Mouse (Mus musculus): ENCODE results near the gene Cog4. TPM values are rescaled to one million over a fixed set of nuclear protein-coding genes. Genes with fewer than 3 reads are reported as not detected.
"Not testable (repeated sequence)": the region's sequence is repeated elsewhere in the genome, so short reads cannot be mapped to it uniquely, and the experiment has no call there.

Gene Cog4
- total RNA-seq, 1 experiment from 2014 or later = 74.1 TPM

DNA sequence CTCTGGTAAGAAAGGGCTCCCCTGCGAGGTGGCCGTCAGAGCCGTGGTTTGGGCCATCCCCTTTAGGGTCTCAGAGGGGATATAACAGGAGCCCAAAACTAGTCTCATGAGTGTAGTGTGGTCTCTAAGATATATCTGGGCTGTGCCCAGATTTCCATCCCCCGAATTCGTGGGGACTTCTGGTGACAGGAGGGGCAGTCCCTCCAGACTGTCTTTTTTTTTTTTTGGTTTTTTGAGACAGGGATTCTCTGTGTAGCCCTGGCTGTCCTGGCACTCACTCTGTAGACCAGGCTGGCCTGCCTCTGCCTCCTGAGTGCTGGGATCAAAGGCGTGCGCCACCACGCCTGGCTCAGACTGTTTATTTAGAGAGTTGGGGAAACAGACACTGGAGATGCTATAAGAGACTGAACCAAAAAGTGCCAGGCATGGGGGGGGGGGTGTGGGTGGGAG, 79.3 kb downstream of the Cog4 start:
- no peak for DNase-seq

DNA sequence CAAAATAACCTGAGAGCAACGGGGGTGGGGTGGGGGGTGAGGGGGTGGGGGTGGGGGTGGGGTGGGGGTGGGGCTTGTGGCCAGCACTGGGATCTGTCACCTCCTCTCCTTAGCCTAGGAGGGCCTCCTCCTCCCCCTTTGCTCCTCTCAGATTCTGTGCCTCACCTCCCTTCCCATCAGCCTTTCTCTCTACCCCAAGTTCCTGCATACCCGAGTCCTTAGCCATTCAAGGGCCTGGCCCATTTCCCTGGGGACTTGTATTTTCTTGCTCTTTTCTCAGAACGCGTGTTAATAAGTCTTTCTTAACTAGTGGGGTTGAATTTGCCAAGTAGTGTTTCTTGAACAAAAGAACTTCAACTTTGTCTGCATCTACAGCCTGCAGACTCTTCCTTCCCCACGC, 80.3 kb downstream of the Cog4 start:
- no peak for DNase-seq

- DNase-seq = no peak
Observed at GRCm38 (mm10) chr8:110928435-110928834, 82.0 kb downstream of the Cog4 start.

DNA sequence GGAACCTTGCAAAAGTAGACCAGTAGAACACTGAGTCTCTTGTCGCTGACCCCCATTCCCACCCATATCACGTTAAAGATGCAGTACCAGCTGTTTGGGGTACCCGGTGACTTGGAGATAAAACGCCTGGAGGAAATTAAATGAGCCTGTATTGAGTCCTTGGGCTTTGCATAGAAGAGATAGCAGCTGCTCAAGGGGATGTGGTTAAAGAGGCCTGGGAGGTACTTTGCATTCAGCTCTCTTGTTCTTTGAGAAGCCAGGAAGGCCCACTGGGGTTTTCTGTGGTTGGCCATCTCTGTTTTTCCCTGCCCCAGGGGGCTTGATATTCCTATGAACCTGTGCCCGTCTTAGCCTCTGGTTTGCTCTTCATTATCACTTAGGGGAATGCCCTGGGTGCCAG, 82.7 kb downstream of the Cog4 start:
- no peak for DNase-seq

GRCm38 (mm10) chr8:110929672-110930071, 83.3 kb downstream of the Cog4 start:
- not testable (repeated sequence) for DNase-seq

DNA sequence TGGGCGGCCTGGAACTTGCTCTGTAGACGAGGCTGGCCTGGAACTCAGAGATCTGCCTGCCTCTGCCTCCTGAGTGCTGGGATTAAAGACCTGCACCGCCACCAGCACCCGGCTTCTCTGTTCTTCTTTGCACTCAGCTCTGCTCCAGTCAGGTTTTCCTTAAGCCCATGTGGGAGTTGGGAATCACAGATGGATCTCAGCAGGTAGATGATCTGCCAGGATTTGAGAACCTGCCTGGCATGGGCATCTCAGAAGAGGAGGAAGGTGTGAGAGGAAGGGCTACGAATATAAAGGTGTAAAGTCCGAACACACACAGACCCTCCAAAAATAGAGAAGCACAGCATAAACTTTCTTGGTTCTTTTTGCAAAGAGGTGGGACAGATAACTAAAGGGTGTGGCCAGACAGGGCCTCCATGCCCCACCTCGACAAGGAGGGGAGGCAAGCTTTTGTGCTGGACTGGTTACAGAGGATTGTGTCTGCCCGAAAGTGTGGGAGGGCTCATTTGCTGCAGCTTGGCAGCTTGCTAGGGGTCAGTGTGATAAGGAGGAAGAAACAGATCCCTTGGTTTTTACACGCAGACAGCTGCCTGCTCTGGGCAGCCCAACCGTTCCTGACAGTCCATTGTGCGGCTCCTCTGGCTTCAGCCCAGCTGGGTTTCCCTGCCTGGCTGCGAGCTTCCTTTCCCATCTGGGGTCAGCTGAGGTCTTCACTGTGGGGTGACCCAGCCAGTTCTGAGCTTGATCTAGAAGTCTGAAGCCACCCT, 85.0 kb downstream of the Cog4 start:
- DNase-seq = peak; percentile 74

Other genes starting within 250 kb of the Cog4 start
- gene Vac14, start 228.0 kb upstream of the Cog4 start, total RNA-seq (2021) = 25.0 and 25.8 TPM in 2 replicates
- gene Mtss1l, start 125.1 kb upstream of the Cog4 start, total RNA-seq (2021) = 25.2 and 25.8 TPM in 2 replicates
- 7.5 and 9.5 TPM in 2 replicates for gene Il34, start 40.7 kb upstream of the Cog4 start, total RNA-seq (2021)
- 68.2 and 79.1 TPM in 2 replicates for gene Sf3b3, start 187 bp downstream of the Cog4 start, total RNA-seq (2021)
- 7.6 and 10.4 TPM in 2 replicates for gene Fuk, start 55.9 kb downstream of the Cog4 start, total RNA-seq (2021)
- gene St3gal2, start 73.3 kb downstream of the Cog4 start, total RNA-seq (2021) = 18.5 and 21.6 TPM in 2 replicates
- 47.4 and 54.0 TPM in 2 replicates for gene Ddx19a, start 151.2 kb downstream of the Cog4 start, total RNA-seq (2021)
- 12.1 and 12.6 TPM in 2 replicates for gene Ddx19b, start 185.2 kb downstream of the Cog4 start, total RNA-seq (2021)
- 83.5 and 95.6 TPM in 2 replicates for gene Aars, start 186.5 kb downstream of the Cog4 start, total RNA-seq (2021)
- not detected in 2 replicates for gene Exosc6, start 209.7 kb downstream of the Cog4 start, total RNA-seq (2021)
- gene Clec18a, start 245.8 kb downstream of the Cog4 start, total RNA-seq (2021) = 0.19 TPM in 1 of 2 replicates, not detected in the other
- 41.4 and 47.2 TPM in 2 replicates for gene Pdpr, start 248.0 kb downstream of the Cog4 start, total RNA-seq (2021)

Data from adrenal gland, postnatal 14 days (tissue).